Mouse (Mus musculus) hindbrain, embryonic 11.5 days (tissue): Measurements from ENCODE around the gene Ankrd44. TPM values are rescaled to one million over a fixed set of nuclear protein-coding genes. Genes with fewer than 3 reads are reported as not detected.

Experiments used
- ATAC-seq: fragments of 200-750 bp; cut with Nextera tagmentation; 2 replicates; pipeline ENCODE4 v1.8.0; 2017; ENCODE audit warnings: mild to moderate bottlenecking, moderate TSS enrichment, moderate library complexity; ENCODE audit not compliant: low FRiP score
- DNase-seq: peaks from one replicate; pipeline ENCODE4 v3.0.0-alpha.2; 2015; ENCODE audit warnings: low spot score
- H3K27ac ChIP-seq: fragments of 300-500 bp; sonication (generic); 2 replicates; pipeline ENCODE4 v1.5.1; 2014; ENCODE audit warnings: mild to moderate bottlenecking, low read depth, low read length
- H3K27me3 ChIP-seq: fragments of 300-500 bp; sonication (generic); 2 replicates; pipeline ENCODE4 v1.6.1; 2014; ENCODE audit warnings: mild to moderate bottlenecking, low read length, moderate library complexity, mixed read lengths; ENCODE audit not compliant: control insufficient read depth, insufficient read depth
- H3K36me3 ChIP-seq: fragments of 300-500 bp; sonication (generic); 2 replicates; pipeline ENCODE4 v1.6.1; 2014; ENCODE audit warnings: mild to moderate bottlenecking, low read length, moderate library complexity, mixed read lengths; ENCODE audit not compliant: control insufficient read depth, insufficient read depth
- H3K4me1 ChIP-seq: fragments of 300-500 bp; sonication (generic); replicated peaks from 2 replicates; pipeline ENCODE4 v1.6.1; 2014; ENCODE audit warnings: low read length, mixed read lengths; ENCODE audit not compliant: control insufficient read depth, insufficient read depth
- H3K4me2 ChIP-seq: fragments of 300-500 bp; sonication (generic); replicated peaks from 2 replicates; pipeline ENCODE4 v1.6.1; 2014; ENCODE audit warnings: mild to moderate bottlenecking, low read depth, low read length
- H3K4me3 ChIP-seq: fragments of 300-500 bp; sonication (generic); 2 replicates; pipeline ENCODE4 v1.5.1; 2014; ENCODE audit warnings: low read depth, low read length
- H3K9ac ChIP-seq: fragments of 300-500 bp; sonication (generic); 2 replicates; pipeline ENCODE4 v1.6.1; 2014; ENCODE audit warnings: low read depth, low read length
- H3K9me3 ChIP-seq: fragments of 300-500 bp; sonication (generic); 2 replicates; pipeline ENCODE4 v1.6.1; 2016; ENCODE audit warnings: low read length; ENCODE audit not compliant: control insufficient read depth
- WGBS: fragments of 180-500 bp; shearing (Covaris S2); extraction: QIAGEN DNeasy Blood & Tissue Kit; methylation state at CpG from one replicate; pipeline ENCODE4 v1.1.7; 2014; 5-methylcytosine and 5-hydroxymethylcytosine counted together
- polyA plus RNA-seq: library from polyadenylated mRNA; unstranded; fragments of >200 nt; fragmentation: Nextera tagmentation; extraction: Ambion mirVana; gene quantifications from 2 replicates; pipeline ENCODE4 v1.2.1, GENCODE M21; 2014

The Ankrd44 gene
- polyA plus RNA-seq, 1 experiment from 2014 or later, result 19.4 TPM

DNA sequence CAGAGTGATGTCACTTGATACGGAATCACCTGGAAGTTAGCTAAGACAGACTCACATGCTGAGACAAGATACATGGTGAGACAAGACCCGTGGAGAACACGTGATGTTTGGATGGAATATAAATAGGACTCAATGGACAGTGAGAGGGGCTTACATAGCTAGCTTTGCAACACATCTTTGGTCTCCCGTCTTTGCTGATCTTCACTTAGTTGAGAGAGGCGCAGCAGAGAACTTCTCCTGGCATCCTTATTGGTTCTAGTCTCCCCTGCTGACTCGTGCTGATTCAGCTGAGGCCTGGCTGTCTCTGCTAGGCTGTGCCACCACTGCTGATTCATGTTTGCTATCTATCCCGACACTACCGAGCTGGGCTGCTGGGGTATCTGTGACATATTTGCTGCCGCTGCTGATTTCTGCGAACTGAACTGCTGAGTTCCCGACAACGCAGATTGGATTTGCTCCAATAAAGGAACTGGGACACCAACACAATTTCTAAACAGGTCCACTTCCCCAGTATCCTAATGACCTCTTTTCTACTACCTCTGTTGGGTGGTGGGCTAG is 23.4 kb downstream of the Ankrd44 start:
- H3K4me1 ChIP-seq, result no peaks in the 10 kb centered on the region
- DNase-seq, result no peak
- WGBS, result 95% methylated on average over 12 of the region's 12 CpGs
- no peak overlapping the region for H3K4me3 ChIP-seq
- H3K27me3 ChIP-seq, result no peaks in the 10 kb centered on the region
- H3K36me3 ChIP-seq, result no peaks in the 10 kb centered on the region
- no peak overlapping the region for H3K27ac ChIP-seq
- H3K9me3 ChIP-seq, result no peaks in the 10 kb centered on the region
- ATAC-seq, result no peak
- no peak overlapping the region for H3K4me2 ChIP-seq
- no peak overlapping the region for H3K9ac ChIP-seq

DNA sequence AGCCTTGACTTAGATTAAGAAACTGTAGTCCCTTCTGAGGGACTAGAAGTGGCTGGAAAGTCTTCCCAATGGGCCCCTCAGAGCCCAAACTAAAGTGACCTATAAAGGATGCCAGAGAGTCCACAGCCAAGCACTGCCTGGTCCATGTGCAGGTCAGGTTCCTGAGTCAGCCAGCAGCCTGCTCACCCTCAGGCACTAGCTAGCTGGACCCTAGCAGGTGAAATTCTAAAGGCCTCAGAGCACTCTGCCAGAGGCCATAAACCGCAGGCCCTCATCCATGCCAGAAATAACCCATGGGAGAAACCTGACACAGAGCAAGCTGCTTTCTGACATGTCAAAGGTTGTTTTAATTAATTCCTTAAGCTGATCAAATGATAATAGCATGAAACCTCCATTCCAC is 25.1 kb downstream of the Ankrd44 start:
- Histone ChIP-seq H3K27ac (no peak overlapping the region), H3K4me1 (no peaks in the 10 kb centered on the region), H3K4me3 (no peak overlapping the region), H3K9me3 (no peaks in the 10 kb centered on the region), H3K4me2 (no peak overlapping the region), H3K9ac (no peak overlapping the region), H3K27me3 (no peaks in the 10 kb centered on the region), H3K36me3 (no peaks in the 10 kb centered on the region)
- no peak for ATAC-seq
- 81% methylated on average over 1 of the region's 1 CpGs for WGBS
- DNase-seq, result no peak

DNA sequence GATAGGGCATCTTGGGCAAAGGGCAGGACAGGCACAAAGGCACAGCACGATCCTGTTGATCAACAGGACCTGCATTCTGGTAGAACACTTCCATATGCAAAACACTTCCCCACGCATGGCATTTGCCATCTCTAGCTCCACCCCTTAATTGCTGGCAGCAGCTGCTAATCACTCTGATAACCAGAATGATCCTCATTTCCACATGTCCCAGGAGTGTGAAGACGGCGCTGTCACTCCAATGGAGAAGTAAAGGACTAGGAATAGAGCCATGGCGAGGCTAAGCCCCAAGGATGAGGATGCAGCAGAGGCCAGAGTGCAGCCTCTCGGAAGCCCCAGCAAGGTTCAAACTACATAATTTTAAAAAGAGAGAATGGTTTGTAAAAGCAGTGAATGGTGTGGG is 26.9 kb downstream of the Ankrd44 start:
- Histone ChIP-seq H3K27me3 (no peaks in the 10 kb centered on the region), H3K9ac (no peak overlapping the region), H3K27ac (no peak overlapping the region), H3K9me3 (no peaks in the 10 kb centered on the region), H3K4me3 (no peak overlapping the region), H3K4me2 (no peak overlapping the region), H3K4me1 (no peaks in the 10 kb centered on the region), H3K36me3 (no peaks in the 10 kb centered on the region)
- no peak for ATAC-seq
- no peak for DNase-seq
- 77% methylated on average over 6 of the region's 6 CpGs for WGBS

DNA sequence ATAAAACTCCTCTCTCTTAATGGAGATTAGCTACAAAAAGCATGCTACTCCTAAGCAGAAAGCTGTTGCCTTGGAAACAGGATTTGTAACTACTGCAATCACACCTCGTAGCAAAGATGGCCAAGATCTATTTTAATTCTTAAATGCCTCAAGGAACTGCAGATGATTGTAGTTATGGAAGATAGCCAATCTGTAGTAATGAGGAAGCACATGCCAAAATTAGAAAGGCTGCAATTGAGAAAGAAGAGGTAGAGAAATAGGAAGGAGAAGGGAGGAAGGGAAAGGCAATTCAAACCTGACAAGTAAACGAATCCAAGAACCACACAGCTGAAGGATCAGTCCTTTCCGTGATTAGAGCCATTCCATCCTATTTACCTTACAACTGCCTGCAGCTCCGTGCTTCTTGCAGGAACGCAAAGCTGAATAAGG is 27.5 kb downstream of the Ankrd44 start:
- Histone ChIP-seq H3K4me1 (no peaks in the 10 kb centered on the region), H3K27ac (no peak overlapping the region), H3K36me3 (no peaks in the 10 kb centered on the region), H3K27me3 (no peaks in the 10 kb centered on the region), H3K9ac (no peak overlapping the region), H3K4me3 (no peak overlapping the region), H3K4me2 (no peak overlapping the region), H3K9me3 (no peaks in the 10 kb centered on the region)
- WGBS, result 68% methylated on average over 5 of the region's 5 CpGs
- DNase-seq (no peak), ATAC-seq (no peak)

DNA sequence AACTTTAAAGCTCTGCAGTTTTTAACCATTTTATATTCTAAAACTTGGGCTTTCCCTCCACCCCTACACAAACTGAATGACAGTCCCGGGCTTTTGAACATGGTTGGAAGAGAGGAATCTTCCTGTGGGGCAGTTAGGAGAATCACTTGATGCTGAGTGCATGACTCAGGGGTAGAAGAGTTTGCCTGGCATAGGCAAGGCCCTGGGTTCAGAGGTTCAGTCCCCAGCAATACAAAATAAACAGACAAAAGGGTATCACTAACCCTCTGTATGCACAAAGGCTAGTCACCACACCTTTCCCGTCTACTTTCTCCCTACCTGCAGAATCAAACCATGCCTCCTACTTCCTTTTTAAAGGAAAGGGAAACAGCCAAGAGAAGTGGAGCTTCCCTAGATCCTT is 28.5 kb downstream of the Ankrd44 start:
- ATAC-seq, result no peak
- H3K27ac ChIP-seq, result no peak overlapping the region
- DNase-seq, result no peak
- H3K4me1 ChIP-seq, result no peaks in the 10 kb centered on the region
- H3K4me3 ChIP-seq, result no peak overlapping the region
- H3K4me2 ChIP-seq, result no peak overlapping the region
- 92% methylated on average over 2 of the region's 2 CpGs for WGBS
- no peaks in the 10 kb centered on the region for H3K36me3 ChIP-seq
- H3K9me3 ChIP-seq, result no peaks in the 10 kb centered on the region
- H3K27me3 ChIP-seq, result no peaks in the 10 kb centered on the region
- no peak overlapping the region for H3K9ac ChIP-seq

DNA sequence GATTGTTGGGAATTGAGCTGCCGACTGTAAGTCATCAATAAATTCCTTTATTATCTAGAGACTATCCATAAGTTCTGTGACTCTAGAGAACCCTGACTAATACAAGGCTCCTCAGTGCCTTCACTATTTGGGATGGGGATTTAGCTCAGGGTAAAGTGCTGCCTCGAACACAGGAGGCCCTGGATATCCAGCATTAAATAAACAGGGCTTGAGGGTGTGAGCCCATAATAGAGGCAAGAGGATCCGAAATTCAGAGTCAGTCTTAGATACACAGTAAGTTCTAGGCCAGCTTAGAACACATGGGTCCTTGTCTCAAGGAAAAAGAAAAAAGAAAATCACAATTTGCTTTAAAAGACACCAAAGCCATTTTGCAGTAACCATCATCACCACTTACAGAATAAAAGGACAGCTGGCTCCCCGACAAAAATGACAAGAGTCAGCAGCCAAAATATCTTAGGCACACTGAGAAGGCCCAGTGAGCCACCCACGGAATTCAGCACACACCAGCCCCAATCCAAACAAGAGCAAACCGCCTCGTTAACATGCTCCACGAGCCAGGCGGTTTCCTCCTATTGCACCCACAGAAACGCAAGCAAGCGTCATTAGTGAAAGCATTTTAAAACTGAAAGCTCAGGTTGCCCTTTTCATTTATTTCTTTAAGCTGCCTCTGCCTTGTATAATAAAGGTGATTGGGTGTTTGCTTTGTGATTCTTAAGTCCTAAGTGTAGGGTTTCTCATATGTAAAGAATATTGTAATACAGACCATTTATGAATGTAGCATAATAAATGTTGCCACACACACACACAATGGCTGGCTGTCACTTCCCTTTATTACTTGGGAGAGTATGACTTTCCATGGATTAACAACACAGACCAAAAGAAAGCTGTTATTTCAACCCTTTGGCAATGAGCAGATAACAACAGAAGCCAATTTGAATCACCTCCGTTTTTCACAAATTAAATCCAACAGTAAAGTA is 29.8 kb downstream of the Ankrd44 start:
- Histone ChIP-seq H3K4me1 (no peaks in the 10 kb centered on the region), H3K27me3 (no peaks in the 10 kb centered on the region), H3K4me3 (no peak overlapping the region), H3K9ac (no peak overlapping the region), H3K27ac (no peak overlapping the region), H3K36me3 (no peaks in the 10 kb centered on the region), H3K9me3 (no peaks in the 10 kb centered on the region), H3K4me2 (no peak overlapping the region)
- WGBS, result 76% methylated on average over 11 of the region's 12 CpGs
- ATAC-seq (no peak), DNase-seq (no peak)

DNA sequence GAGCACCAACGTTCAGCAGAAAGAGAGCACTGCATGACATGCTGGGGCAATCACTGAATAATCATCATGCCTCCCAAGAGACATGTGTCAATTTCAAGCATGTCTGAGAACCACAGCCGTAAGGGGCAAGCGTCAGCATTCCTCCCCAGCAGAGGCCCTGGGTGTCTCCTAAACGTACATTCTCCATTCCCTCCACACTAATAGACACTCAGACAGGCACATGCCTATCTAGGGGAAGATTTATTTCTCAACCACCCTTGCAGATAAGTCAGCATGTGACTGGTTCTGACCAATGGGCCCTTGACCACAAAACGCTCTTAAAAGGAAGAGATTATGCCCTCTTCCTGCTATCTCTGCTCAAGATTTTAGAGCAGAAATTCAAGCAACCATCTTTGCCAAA is 37.7 kb downstream of the Ankrd44 start:
- WGBS, result 54% methylated on average over 5 of the region's 5 CpGs
- no peak overlapping the region for H3K4me2 ChIP-seq
- no peaks in the 10 kb centered on the region for H3K4me1 ChIP-seq
- no peak for DNase-seq
- H3K9me3 ChIP-seq, result no peaks in the 10 kb centered on the region
- H3K4me3 ChIP-seq, result no peak overlapping the region
- no peaks in the 10 kb centered on the region for H3K27me3 ChIP-seq
- H3K36me3 ChIP-seq, result no peaks in the 10 kb centered on the region
- no peak overlapping the region for H3K9ac ChIP-seq
- no peak overlapping the region for H3K27ac ChIP-seq
- no peak for ATAC-seq

DNA sequence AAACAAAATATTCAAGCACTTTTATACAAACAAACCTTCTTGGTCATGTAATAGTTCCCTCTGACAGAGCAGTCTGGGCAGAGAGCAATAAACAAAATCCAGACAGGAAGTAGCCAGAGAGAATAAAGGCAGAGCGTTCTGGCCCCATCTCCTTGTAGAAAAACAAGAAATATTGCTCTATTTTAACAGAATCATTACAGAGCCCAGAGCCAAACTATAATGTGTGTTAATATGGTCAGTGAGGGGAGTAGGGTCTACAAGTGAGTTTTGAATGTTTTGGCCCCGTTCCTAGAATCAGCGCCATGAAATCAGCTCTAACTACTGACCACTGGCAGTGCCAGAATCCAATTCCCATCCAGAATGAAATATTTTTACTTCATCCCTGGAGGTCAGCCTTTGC is 38.3 kb downstream of the Ankrd44 start:
- no peak for DNase-seq
- no peak overlapping the region for H3K9ac ChIP-seq
- H3K36me3 ChIP-seq, result no peaks in the 10 kb centered on the region
- ATAC-seq, result no peak
- H3K4me1 ChIP-seq, result no peaks in the 10 kb centered on the region
- 79% methylated on average over 3 of the region's 3 CpGs for WGBS
- no peaks in the 10 kb centered on the region for H3K9me3 ChIP-seq
- H3K4me3 ChIP-seq, result no peak overlapping the region
- H3K27ac ChIP-seq, result no peak overlapping the region
- no peak overlapping the region for H3K4me2 ChIP-seq
- no peaks in the 10 kb centered on the region for H3K27me3 ChIP-seq
